Mouse (Mus musculus): ENCODE results near the gene Ppp1r9b. TPM values are rescaled to one million over a fixed set of nuclear protein-coding genes. Genes with fewer than 3 reads are reported as not detected.

Gene Ppp1r9b
- polyA plus RNA-seq, 1 experiment from 2014 or later = 10.6 TPM

DNA sequence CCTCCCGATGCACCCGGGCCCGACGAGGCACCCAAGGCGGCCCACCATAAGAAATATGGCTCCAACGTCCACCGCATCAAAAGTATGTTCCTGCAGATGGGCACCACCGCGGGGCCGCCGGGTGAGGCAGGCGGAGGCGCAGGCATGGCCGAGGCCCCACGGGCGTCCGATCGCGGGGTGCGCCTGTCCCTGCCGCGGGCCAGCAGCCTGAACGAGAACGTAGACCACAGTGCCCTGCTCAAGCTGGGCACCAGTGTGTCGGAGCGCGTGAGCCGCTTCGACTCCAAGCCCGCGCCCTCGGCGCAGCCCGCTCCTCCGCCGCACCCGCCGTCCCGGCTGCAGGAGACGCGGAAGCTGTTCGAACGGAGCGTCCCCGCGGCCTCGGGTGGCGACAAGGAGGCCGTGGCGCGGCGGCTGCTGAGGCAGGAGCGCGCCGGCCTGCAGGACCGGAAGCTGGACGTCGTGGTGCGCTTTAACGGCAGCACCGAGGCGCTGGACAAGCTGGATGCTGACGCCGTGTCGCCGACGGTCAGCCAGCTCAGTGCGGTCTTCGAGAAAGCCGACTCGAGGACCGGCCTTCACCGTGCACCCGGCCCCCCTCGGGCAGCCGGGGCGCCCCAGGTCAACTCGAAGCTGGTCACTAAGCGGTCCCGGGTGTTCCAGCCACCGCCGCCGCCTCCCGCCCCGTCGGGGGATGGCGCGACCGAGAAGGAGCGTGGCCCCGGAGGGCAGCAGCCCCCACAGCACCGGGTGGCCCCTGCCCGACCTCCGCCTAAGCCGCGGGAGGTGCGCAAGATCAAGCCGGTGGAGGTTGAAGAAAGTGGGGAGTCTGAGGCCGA lies 1.0 kb downstream of the Ppp1r9b start:
- H3K36me3 ChIP-seq = peaks cover 19% of the 10 kb centered on the region
- peak overlapping the region; percentile 91 for H3K27ac ChIP-seq
- DNase-seq (no peak), ATAC-seq (ENCODE audit: low read depth) (peak; percentile 6; the same call in 1 of the 2 replicates)
- peak overlapping the region; percentile 98 for H3K9ac ChIP-seq
- H3K4me3 ChIP-seq (replicated peaks) = peak overlapping the region; percentile 92
- no peaks in the 10 kb centered on the region for H3K27me3 ChIP-seq
- H3K4me2 ChIP-seq = peak overlapping the region; percentile 97
- no peaks in the 10 kb centered on the region for H3K9me3 ChIP-seq (replicated peaks)
- under 1% methylated on average over 99 of the region's 99 CpGs for WGBS (ENCODE audit: insufficient replicate concordance)
- peaks cover 88% of the 10 kb centered on the region for H3K4me1 ChIP-seq (replicated peaks)

DNA sequence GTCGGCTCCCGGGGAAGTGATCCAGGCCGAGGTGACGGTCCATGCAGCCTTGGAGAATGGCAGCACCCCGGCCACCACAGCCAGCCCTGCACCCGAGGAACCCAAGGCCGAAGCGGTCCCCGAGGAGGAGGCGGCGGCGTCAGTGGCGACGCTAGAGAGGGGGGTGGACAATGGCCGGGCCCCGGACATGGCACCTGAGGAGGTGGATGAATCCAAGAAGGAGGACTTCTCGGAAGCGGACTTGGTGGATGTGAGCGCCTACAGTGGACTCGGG lies 1.6 kb downstream of the Ppp1r9b start:
- Histone ChIP-seq H3K27me3 (no peaks in the 10 kb centered on the region), H3K27ac (peak overlapping the region; percentile 91), H3K4me1 (replicated peaks) (peaks cover 88% of the 10 kb centered on the region), H3K4me3 (replicated peaks) (peak overlapping the region; percentile 92), H3K4me2 (peak overlapping the region; percentile 97), H3K9ac (peak overlapping the region; percentile 98), H3K9me3 (replicated peaks) (no peaks in the 10 kb centered on the region), H3K36me3 (peaks cover 24% of the 10 kb centered on the region)
- ATAC-seq (ENCODE audit: low read depth) = no peak
- WGBS (ENCODE audit: insufficient replicate concordance) = under 1% methylated on average over 20 of the region's 20 CpGs
- DNase-seq = no peak

DNA sequence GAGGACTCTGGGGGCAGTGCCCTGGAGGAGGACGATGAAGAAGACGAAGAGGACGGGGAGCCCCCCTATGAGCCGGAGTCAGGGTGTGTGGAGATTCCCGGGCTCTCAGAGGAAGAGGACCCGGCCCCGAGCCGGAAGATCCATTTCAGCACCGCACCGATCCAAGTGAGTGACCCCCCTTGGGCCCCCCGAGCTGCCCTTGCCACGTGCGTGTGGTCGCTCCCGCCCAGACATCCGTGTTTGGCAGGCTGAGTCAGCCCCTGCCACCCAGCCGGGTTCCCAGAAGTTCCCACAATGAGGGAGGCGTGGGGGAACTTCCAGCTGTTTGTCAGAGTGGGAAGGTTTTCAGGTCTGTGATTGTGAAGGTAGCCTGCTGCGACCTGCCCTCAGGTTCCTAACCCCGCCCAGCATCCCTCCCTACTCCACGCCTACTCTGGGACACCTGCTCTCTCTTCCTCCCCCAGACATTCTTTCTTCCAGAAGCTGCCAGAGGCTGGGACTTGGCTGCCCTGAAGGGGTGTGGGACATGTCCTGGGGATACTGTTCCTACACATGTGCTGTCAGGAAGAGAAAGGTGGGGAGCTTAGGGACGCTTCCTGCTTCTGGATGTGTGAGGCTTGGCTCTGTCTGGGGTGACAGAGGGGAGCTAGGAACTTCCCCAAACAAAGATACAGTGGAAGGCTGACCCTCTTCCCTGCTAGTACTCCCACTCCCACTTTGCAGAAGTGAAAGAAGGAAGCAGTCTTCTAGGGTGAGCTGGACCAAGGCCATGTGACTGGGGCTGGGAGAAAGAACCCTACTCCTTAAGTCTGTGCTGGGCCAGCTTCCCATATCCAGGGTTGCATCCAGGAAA lies 2.1 kb downstream of the Ppp1r9b start:
- Histone ChIP-seq H3K9me3 (replicated peaks) (no peaks in the 10 kb centered on the region), H3K36me3 (peaks cover 27% of the 10 kb centered on the region), H3K4me3 (replicated peaks) (peak overlapping the region; percentile 92), H3K27ac (peak overlapping the region; percentile 91), H3K4me1 (replicated peaks) (peaks cover 88% of the 10 kb centered on the region), H3K4me2 (peak overlapping the region; percentile 97), H3K9ac (peak overlapping the region; percentile 98), H3K27me3 (no peaks in the 10 kb centered on the region)
- ATAC-seq (ENCODE audit: low read depth) (no peak), DNase-seq (no peak)
- 1% methylated on average over 22 of the region's 22 CpGs for WGBS (ENCODE audit: insufficient replicate concordance)

DNA sequence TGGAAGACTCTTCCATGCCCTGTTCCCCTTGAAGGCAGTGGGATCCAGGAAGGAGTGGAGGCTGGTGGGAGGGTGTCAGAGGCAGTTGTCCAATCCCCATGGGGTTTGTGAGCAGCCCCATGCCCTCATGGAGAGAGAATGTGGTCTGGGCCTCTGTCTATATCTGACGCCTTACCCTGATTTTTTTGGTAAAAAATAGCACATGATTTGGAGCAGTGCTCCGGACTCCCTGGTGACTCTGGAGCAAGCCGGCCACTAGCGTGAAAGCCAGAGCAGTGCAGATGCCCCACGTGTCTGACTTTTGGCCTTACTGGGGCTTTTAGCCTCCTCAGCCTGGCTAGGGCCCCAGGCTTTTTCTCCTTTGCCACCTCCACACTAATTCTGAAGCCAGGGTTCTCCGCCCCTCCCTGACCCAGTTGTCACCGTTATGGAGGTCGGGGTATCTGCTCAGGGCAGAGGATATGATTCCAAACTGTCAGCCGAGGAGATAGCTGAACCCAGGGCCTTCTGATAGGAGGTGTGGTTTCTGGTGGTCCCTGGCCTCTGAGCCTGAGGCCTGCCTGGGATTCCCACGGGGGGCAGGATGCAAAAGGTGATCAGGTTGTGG lies 3.5 kb downstream of the Ppp1r9b start:
- peak overlapping the region; percentile 92 for H3K4me3 ChIP-seq (replicated peaks)
- no peak for ATAC-seq (ENCODE audit: low read depth)

DNA sequence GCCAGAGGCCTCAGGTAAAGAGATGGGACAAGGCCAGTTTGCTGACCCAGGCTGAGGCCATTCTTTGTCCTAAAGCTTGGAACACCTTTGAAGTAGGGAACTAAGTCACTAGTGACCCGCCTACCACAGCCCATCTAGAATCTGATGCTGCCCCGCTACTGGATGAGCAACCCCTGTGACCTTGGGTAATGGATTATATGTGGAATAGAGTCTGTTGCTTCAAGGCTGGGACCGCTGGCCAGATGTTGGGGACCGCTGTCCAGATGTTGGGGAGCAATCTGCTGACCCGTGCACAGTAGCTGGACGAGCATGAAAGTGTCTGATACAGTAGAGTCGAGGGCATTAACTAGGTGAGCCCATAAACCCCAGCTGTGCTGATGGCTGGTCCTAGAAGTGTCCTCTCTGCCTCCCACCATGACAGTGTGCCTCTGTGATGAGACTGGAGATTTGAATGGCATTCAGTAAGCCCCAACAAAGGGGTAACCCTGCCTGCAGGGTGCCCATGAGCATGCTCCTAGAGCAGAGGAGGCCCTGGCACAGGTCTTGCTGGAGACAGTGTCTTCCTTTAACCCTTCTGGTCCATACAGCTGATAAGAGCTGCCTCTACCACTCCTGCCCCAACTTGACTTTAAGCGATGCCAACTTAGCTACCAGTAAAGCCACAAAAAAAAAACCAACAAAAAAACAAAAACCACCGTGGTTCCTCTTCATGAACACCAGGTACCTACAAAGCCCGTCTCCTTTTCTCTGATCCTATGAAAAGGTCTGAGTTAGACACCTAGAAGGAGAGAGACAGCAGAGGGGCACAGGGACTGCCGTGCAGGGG lies 4.3 kb downstream of the Ppp1r9b start:
- ATAC-seq (ENCODE audit: low read depth) = no peak
- WGBS (ENCODE audit: insufficient replicate concordance) = 57% methylated on average over 11 of the region's 11 CpGs
- no peak for DNase-seq
- no peaks in the 10 kb centered on the region for H3K9me3 ChIP-seq (replicated peaks)
- H3K4me1 ChIP-seq (replicated peaks) = peaks cover 88% of the 10 kb centered on the region
- peak overlapping the region; percentile 91 for H3K27ac ChIP-seq
- peak overlapping the region; percentile 98 for H3K9ac ChIP-seq
- H3K4me3 ChIP-seq (replicated peaks) = peak overlapping the region; percentile 92
- H3K36me3 ChIP-seq = peaks cover 49% of the 10 kb centered on the region
- peak overlapping the region; percentile 97 for H3K4me2 ChIP-seq
- H3K27me3 ChIP-seq = no peaks in the 10 kb centered on the region

More for the DNA sequence above, 3.5 kb downstream of the Ppp1r9b start:
- Histone ChIP-seq H3K9ac (peak overlapping the region; percentile 98), H3K27ac (peak overlapping the region; percentile 91), H3K36me3 (peaks cover 40% of the 10 kb centered on the region), H3K4me2 (peak overlapping the region; percentile 97), H3K9me3 (replicated peaks) (no peaks in the 10 kb centered on the region), H3K27me3 (no peaks in the 10 kb centered on the region), H3K4me1 (replicated peaks) (peaks cover 88% of the 10 kb centered on the region)
- 23% methylated on average over 10 of the region's 10 CpGs for WGBS (ENCODE audit: insufficient replicate concordance)
- DNase-seq = no peak

DNA sequence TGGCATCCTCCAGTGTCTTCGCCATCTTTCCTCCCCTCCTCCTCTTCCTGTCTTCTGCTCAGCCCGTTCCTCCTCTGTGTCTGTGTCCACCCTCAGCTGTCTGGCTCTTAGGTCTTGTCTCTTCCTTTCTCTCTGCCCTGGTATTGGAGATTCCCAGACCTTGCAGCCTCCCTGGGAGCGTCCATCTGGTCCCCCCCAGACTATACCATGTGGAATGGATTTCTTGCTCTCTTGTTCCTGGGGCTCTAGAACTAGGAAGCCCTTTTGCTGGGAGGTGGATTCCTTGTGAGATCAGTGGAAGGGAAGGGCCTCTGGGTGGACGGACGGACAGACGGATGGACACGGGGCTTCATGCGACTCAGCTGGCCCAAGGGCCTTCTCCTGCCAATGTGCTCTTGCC lies 5.3 kb downstream of the Ppp1r9b start:
- 78% methylated on average over 8 of the region's 8 CpGs for WGBS (ENCODE audit: insufficient replicate concordance)
- Histone ChIP-seq H3K27ac (peak overlapping the region; percentile 91), H3K9me3 (replicated peaks) (no peaks in the 10 kb centered on the region), H3K27me3 (no peaks in the 10 kb centered on the region), H3K4me3 (replicated peaks) (peak overlapping the region; percentile 92), H3K9ac (peak overlapping the region; percentile 98), H3K4me2 (peak overlapping the region; percentile 97), H3K4me1 (replicated peaks) (peaks cover 92% of the 10 kb centered on the region), H3K36me3 (peaks cover 58% of the 10 kb centered on the region)
- no peak for DNase-seq
- ATAC-seq (ENCODE audit: low read depth) = no peak

DNA sequence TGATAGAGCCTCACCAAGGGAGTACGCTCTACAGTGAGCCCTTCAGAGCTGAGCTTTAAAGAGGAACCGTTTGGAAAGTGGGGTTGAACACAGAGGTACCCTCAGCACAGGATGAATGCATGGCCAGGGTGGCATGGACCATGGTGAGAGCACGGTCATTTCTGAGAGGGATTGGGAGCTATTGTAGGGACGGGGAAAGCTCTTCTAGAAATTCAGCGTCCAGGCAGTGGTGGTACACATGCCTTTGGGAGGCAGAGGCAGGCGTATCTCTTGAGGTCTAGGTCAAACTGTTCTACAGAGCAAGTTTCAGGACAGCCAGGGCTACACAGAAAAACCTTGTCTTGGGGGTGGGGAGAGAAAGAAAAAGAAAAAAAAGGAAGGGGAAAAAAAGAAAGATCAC lies 6.1 kb downstream of the Ppp1r9b start:
- DNase-seq = no peak
- 54% methylated on average over 6 of the region's 6 CpGs for WGBS (ENCODE audit: insufficient replicate concordance)
- no peaks in the 10 kb centered on the region for H3K9me3 ChIP-seq (replicated peaks)
- peaks cover 66% of the 10 kb centered on the region for H3K36me3 ChIP-seq
- no peak for ATAC-seq (ENCODE audit: low read depth)
- H3K9ac ChIP-seq = peak overlapping the region; percentile 98
- peak overlapping the region; percentile 91 for H3K27ac ChIP-seq
- peak overlapping the region; percentile 61 for H3K4me3 ChIP-seq (replicated peaks)
- peaks cover 100% of the 10 kb centered on the region for H3K4me1 ChIP-seq (replicated peaks)
- H3K27me3 ChIP-seq = no peaks in the 10 kb centered on the region
- peak overlapping the region; percentile 97 for H3K4me2 ChIP-seq

DNA sequence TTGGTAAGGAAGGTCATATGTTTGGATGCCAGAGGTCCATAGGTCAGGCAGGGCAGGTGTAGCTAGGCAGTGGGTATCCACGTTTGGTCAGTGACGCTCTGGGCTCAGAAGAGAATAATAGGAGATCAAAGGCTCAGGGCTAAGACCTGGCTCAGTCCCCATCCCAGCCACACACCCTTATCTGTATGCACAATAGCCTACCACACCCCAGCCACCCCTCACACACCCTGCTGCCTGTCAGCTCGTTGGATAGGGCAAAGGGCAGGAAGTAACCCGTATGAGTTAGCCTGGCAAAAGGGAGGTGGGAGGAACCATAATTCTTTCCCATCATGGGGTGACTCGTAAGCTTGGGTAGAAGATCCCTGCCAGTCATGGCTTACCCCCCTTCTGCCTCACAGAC lies 6.8 kb downstream of the Ppp1r9b start:
- Histone ChIP-seq H3K36me3 (peaks cover 72% of the 10 kb centered on the region), H3K4me1 (replicated peaks) (peaks cover 100% of the 10 kb centered on the region), H3K9me3 (replicated peaks) (no peaks in the 10 kb centered on the region), H3K27ac (peak overlapping the region; percentile 91), H3K9ac (peak overlapping the region; percentile 98), H3K4me3 (replicated peaks) (peak overlapping the region; percentile 61), H3K4me2 (peak overlapping the region; percentile 97), H3K27me3 (no peaks in the 10 kb centered on the region)
- WGBS (ENCODE audit: insufficient replicate concordance) = 11% methylated on average over 5 of the region's 5 CpGs
- ATAC-seq (ENCODE audit: low read depth) (peak; percentile 94), DNase-seq (peak; percentile 86)

DNA sequence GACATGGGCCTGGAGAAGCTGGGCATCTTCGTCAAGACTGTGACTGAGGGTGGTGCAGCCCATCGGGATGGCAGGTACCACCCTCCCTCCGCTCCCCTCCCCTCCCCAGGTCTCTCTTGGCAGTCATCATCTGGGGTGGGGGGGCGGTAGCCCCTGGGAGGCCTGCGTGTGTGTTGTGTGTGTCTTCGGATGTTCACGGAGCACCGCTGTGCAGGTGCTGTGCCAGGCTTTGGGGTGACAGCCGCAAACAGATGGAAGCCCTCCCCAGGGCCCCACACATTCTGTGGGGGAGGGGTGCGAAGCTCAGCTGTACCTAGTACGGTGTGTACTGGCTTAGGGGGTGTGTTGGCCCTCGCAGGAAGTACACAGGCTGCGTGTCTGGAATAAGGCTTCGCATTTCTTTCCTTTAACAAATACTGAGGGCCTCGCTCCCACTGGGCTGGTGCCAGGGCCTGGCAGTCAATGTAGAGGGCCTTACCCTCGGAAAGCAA lies 7.3 kb downstream of the Ppp1r9b start:
- ATAC-seq (ENCODE audit: low read depth) = peak; percentile 43
- Histone ChIP-seq H3K4me3 (replicated peaks) (peak overlapping the region; percentile 61), H3K27ac (peak overlapping the region; percentile 91), H3K36me3 (peaks cover 77% of the 10 kb centered on the region), H3K4me1 (replicated peaks) (peaks cover 100% of the 10 kb centered on the region), H3K9ac (peak overlapping the region; percentile 98), H3K4me2 (peak overlapping the region; percentile 97), H3K9me3 (replicated peaks) (no peaks in the 10 kb centered on the region), H3K27me3 (no peaks in the 10 kb centered on the region)
- DNase-seq = no peak
- WGBS (ENCODE audit: insufficient replicate concordance) = 41% methylated on average over 16 of the region's 16 CpGs

DNA sequence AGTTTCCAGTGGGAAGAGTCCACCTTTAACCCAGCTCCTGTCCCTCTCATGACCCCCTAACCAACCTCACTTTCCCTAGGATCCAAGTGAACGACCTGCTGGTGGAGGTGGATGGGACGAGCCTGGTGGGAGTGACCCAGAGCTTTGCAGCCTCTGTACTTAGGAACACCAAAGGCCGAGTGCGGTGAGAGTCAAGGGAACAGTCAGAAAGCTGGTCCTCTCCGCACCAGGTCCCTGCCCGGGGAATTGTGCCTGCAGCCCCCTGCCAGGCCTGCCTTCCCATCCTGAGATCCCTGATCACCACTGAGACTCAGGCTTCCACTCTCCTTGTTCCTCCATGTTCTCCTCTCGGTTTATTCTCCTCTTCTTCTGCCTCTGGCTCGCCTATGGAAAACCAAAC lies 9.3 kb downstream of the Ppp1r9b start:
- H3K4me3 ChIP-seq (replicated peaks) = peak overlapping the region; percentile 22; the same call in 1 of the 2 replicates

More for the DNA sequence above, 9.3 kb downstream of the Ppp1r9b start:
- Histone ChIP-seq H3K4me1 (replicated peaks) (peaks cover 99% of the 10 kb centered on the region), H3K9me3 (replicated peaks) (no peaks in the 10 kb centered on the region), H3K4me2 (peak overlapping the region; percentile 97), H3K36me3 (peaks cover 88% of the 10 kb centered on the region), H3K27ac (peak overlapping the region; percentile 91), H3K27me3 (no peaks in the 10 kb centered on the region), H3K9ac (peak overlapping the region; percentile 98)
- DNase-seq (no peak), ATAC-seq (ENCODE audit: low read depth) (no peak)
- 53% methylated on average over 8 of the region's 8 CpGs for WGBS (ENCODE audit: insufficient replicate concordance)
